Mouse (Mus musculus) megakaryocyte, embryonic 14.5 days (primary cell): ENCODE measurements around the gene Abl1.

Source experiments
- FLI1 ChIP-seq: IDR thresholded peaks from 2 replicates; pipeline ENCODE4 v1.6.1; 2012; ENCODE audit warnings: low read length, inconsistent platforms, mixed read lengths
- GATA1 ChIP-seq: IDR thresholded peaks from 3 replicates; pipeline ENCODE4 v1.6.1; 2012; ENCODE audit warnings: mixed read lengths, low read length, inconsistent platforms, borderline replicate concordance

- TF ChIP-seq FLI1 (no peak), GATA1 (no peak)
Measured at GRCm38 (mm10) chr2:31745741-31746243, 57.6 kb downstream of the Abl1 start.
